Mouse (Mus musculus) midbrain, embryonic 13.5 days (tissue): ENCODE results near the gene Ndrg2. TPM values are rescaled to one million over a fixed set of nuclear protein-coding genes. Genes with fewer than 3 reads are reported as not detected.
"Not testable (repeated sequence)": the region's sequence is repeated elsewhere in the genome, so short reads cannot be mapped to it uniquely, and the experiment has no call there.

Experiments used
- ATAC-seq: fragments of 200-750 bp; cut with Nextera tagmentation; 2 replicates; pipeline ENCODE4 v1.8.0; 2017; ENCODE audit warnings: mild to moderate bottlenecking, moderate TSS enrichment, moderate library complexity
- H3K27ac ChIP-seq: fragments of 300-500 bp; sonication (generic); 2 replicates; pipeline ENCODE4 v1.5.1; 2015; ENCODE audit warnings: inconsistent platforms, mild to moderate bottlenecking, moderate library complexity
- H3K27me3 ChIP-seq: fragments of 300-500 bp; sonication (generic); 2 replicates; pipeline ENCODE4 v1.6.1; 2015; ENCODE audit warnings: mild to moderate bottlenecking, inconsistent platforms
- H3K36me3 ChIP-seq: fragments of 300-500 bp; sonication (generic); 2 replicates; pipeline ENCODE4 v1.6.1; 2015; ENCODE audit warnings: mild to moderate bottlenecking, inconsistent platforms
- H3K4me1 ChIP-seq: fragments of 300-500 bp; sonication (generic); replicated peaks from 2 replicates; pipeline ENCODE4 v1.6.1; 2015; ENCODE audit warnings: inconsistent platforms
- H3K4me2 ChIP-seq: fragments of 300-500 bp; sonication (generic); replicated peaks from 2 replicates; pipeline ENCODE4 v1.6.1; 2015; ENCODE audit warnings: moderate library complexity, mild to moderate bottlenecking, inconsistent platforms
- H3K4me3 ChIP-seq: fragments of 300-500 bp; sonication (generic); replicated peaks from 2 replicates; pipeline ENCODE4 v1.5.1; 2015; ENCODE audit warnings: mild to moderate bottlenecking, inconsistent platforms
- H3K9ac ChIP-seq: fragments of 300-500 bp; sonication (generic); replicated peaks from 2 replicates; pipeline ENCODE4 v1.6.1; 2015; ENCODE audit warnings: mild to moderate bottlenecking, inconsistent platforms
- H3K9me3 ChIP-seq: fragments of 300-500 bp; sonication (generic); 2 replicates; pipeline ENCODE4 v1.6.1; 2016; ENCODE audit warnings: mild to moderate bottlenecking, inconsistent platforms
- WGBS: fragments of 180-500 bp; shearing (Covaris S2); methylation state at CpG from one replicate; pipeline ENCODE4 v1.1.7; 2015; 5-methylcytosine and 5-hydroxymethylcytosine counted together
- polyA plus RNA-seq: library from polyadenylated mRNA; unstranded; fragments of >200 nt; fragmentation: Nextera tagmentation; extraction: Ambion mirVana; gene quantifications from 2 replicates; pipeline ENCODE4 v1.2.1, GENCODE M21; 2015

The Ndrg2 gene
- polyA plus RNA-seq, 1 experiment from 2014 or later = 66.6 TPM

GRCm38 (mm10) chr14:51892191-51892939, 21.6 kb downstream of the Ndrg2 start, which contains the start of gene Slc39a2:
Gene Slc39a2 (plus strand): TSS chr14:51892889.
- H3K27ac ChIP-seq = no peak within 1 kb of the TSS
- WGBS = 96% methylated on average over 9 of the region's 9 CpGs
- no peak within 1 kb of the TSS for H3K9ac ChIP-seq
- H3K9me3 ChIP-seq = no peaks in the 10 kb centered on the region
- no peaks in the 10 kb centered on the region for H3K4me1 ChIP-seq
- no peak within 1 kb of the TSS for H3K4me2 ChIP-seq
- no peaks in the 10 kb centered on the region for H3K27me3 ChIP-seq
- no peak for ATAC-seq
- H3K36me3 ChIP-seq = peaks cover 79% of the 10 kb centered on the region
- H3K4me3 ChIP-seq = no peak within 1 kb of the TSS

GRCm38 (mm10) chr14:51889833-51890232, 24.1 kb downstream of the Ndrg2 start:
- Histone ChIP-seq H3K4me3 (no peak overlapping the region), H3K9ac (no peak overlapping the region), H3K36me3 (peaks cover 74% of the 10 kb centered on the region), H3K4me2 (no peak overlapping the region), H3K27me3 (no peaks in the 10 kb centered on the region), H3K27ac (no peak overlapping the region), H3K4me1 (peaks cover 17% of the 10 kb centered on the region), H3K9me3 (no peaks in the 10 kb centered on the region)
- ATAC-seq = no peak
- 91% methylated on average over 6 of the region's 6 CpGs for WGBS

GRCm38 (mm10) chr14:51886051-51886450, 27.9 kb downstream of the Ndrg2 start:
- H3K27me3 ChIP-seq = no peaks in the 10 kb centered on the region
- H3K4me2 ChIP-seq = peak overlapping the region; percentile 88
- 38% methylated on average over 6 of the region's 6 CpGs for WGBS
- peak overlapping the region; percentile 88 for H3K9ac ChIP-seq
- H3K9me3 ChIP-seq = no peaks in the 10 kb centered on the region
- H3K27ac ChIP-seq = no peak overlapping the region
- peaks cover 44% of the 10 kb centered on the region for H3K36me3 ChIP-seq
- H3K4me1 ChIP-seq = peaks cover 20% of the 10 kb centered on the region
- H3K4me3 ChIP-seq = peak overlapping the region; percentile 81
- ATAC-seq = no peak

- WGBS = under 1% methylated on average over 43 of the region's 43 CpGs
- H3K4me3 ChIP-seq = peak within 1 kb of the TSS; percentile 81
- H3K9ac ChIP-seq = peak within 1 kb of the TSS; percentile 88
- H3K27me3 ChIP-seq = no peaks in the 10 kb centered on the region
- peak within 1 kb of the TSS; percentile 88 for H3K4me2 ChIP-seq
- peaks cover 32% of the 10 kb centered on the region for H3K36me3 ChIP-seq
- peak within 1 kb of the TSS; percentile 89 for H3K27ac ChIP-seq
- H3K9me3 ChIP-seq = no peaks in the 10 kb centered on the region
- ATAC-seq = peak; percentile 99
- H3K4me1 ChIP-seq = peaks cover 20% of the 10 kb centered on the region
Measured at GRCm38 (mm10) chr14:51884598-51885331, 29.2 kb downstream of the Ndrg2 start, which contains the start of gene Mettl17. Gene Mettl17 (plus strand): TSS chr14:51884842.

- H3K4me1 ChIP-seq = peaks cover 20% of the 10 kb centered on the region
- no peaks in the 10 kb centered on the region for H3K27me3 ChIP-seq
- no peaks in the 10 kb centered on the region for H3K9me3 ChIP-seq
- 1% methylated on average over 14 of the region's 14 CpGs for WGBS
- H3K4me2 ChIP-seq = peak overlapping the region; percentile 88
- H3K4me3 ChIP-seq = peak overlapping the region; percentile 81
- ATAC-seq = peak; percentile 0
- peaks cover 25% of the 10 kb centered on the region for H3K36me3 ChIP-seq
- peak overlapping the region; percentile 89 for H3K27ac ChIP-seq
- H3K9ac ChIP-seq = peak overlapping the region; percentile 60
Measured at GRCm38 (mm10) chr14:51884031-51884544, 29.9 kb downstream of the Ndrg2 start.

GRCm38 (mm10) chr14:51883527-51884030, 30.4 kb downstream of the Ndrg2 start:
- Histone ChIP-seq H3K4me1 (peaks cover 20% of the 10 kb centered on the region), H3K4me2 (peak overlapping the region; percentile 88), H3K9me3 (no peaks in the 10 kb centered on the region), H3K27ac (peak overlapping the region; percentile 89), H3K27me3 (no peaks in the 10 kb centered on the region), H3K4me3 (peak overlapping the region; percentile 81), H3K36me3 (peaks cover 20% of the 10 kb centered on the region), H3K9ac (peak overlapping the region; percentile 60)
- 1% methylated on average over 4 of the region's 4 CpGs for WGBS
- ATAC-seq = peak; percentile 35

- H3K4me2 ChIP-seq = no peak overlapping the region
- no peak overlapping the region for H3K9ac ChIP-seq
- 89% methylated on average over 3 of the region's 3 CpGs for WGBS
- H3K36me3 ChIP-seq = no peaks in the 10 kb centered on the region
- H3K4me1 ChIP-seq = no peaks in the 10 kb centered on the region
- no peak overlapping the region for H3K27ac ChIP-seq
- no peak for ATAC-seq
- no peaks in the 10 kb centered on the region for H3K9me3 ChIP-seq
- H3K27me3 ChIP-seq = no peaks in the 10 kb centered on the region
- H3K4me3 ChIP-seq = no peak overlapping the region
Measured at GRCm38 (mm10) chr14:51877517-51877916, 36.4 kb downstream of the Ndrg2 start.

- no peaks in the 10 kb centered on the region for H3K27me3 ChIP-seq
- no peak overlapping the region for H3K4me3 ChIP-seq
- no peaks in the 10 kb centered on the region for H3K4me1 ChIP-seq
- no peak for ATAC-seq
- H3K9me3 ChIP-seq = no peaks in the 10 kb centered on the region
- 76% methylated on average over 9 of the region's 9 CpGs for WGBS
- H3K9ac ChIP-seq = no peak overlapping the region
- H3K4me2 ChIP-seq = no peak overlapping the region
- no peaks in the 10 kb centered on the region for H3K36me3 ChIP-seq
- H3K27ac ChIP-seq = no peak overlapping the region
Measured at GRCm38 (mm10) chr14:51871741-51872140, 42.2 kb downstream of the Ndrg2 start.

- H3K4me3 ChIP-seq = no peak overlapping the region
- no peaks in the 10 kb centered on the region for H3K9me3 ChIP-seq
- no peak overlapping the region for H3K4me2 ChIP-seq
- H3K9ac ChIP-seq = no peak overlapping the region
- no peak overlapping the region for H3K27ac ChIP-seq
- no peaks in the 10 kb centered on the region for H3K36me3 ChIP-seq
- no peak for ATAC-seq
- 77% methylated on average over 2 of the region's 2 CpGs for WGBS
- H3K4me1 ChIP-seq = no peaks in the 10 kb centered on the region
- H3K27me3 ChIP-seq = no peaks in the 10 kb centered on the region
Measured at GRCm38 (mm10) chr14:51870756-51871155, 43.2 kb downstream of the Ndrg2 start.

GRCm38 (mm10) chr14:51863603-51864002, 50.4 kb downstream of the Ndrg2 start:
- not testable (repeated sequence) for ATAC-seq, H3K27ac ChIP-seq, H3K9me3 ChIP-seq, H3K4me3 ChIP-seq, H3K27me3 ChIP-seq, H3K4me1 ChIP-seq, H3K4me2 ChIP-seq, H3K36me3 ChIP-seq, H3K9ac ChIP-seq
- WGBS = 6% methylated on average over 1 of the region's 1 CpGs

- not testable (repeated sequence) for H3K4me2 ChIP-seq, ATAC-seq, H3K27ac ChIP-seq, H3K4me3 ChIP-seq, H3K27me3 ChIP-seq, H3K9ac ChIP-seq, H3K9me3 ChIP-seq, H3K36me3 ChIP-seq, H3K4me1 ChIP-seq
- WGBS = 88% methylated on average over 7 of the region's 7 CpGs
Measured at GRCm38 (mm10) chr14:51855280-51855679, 58.7 kb downstream of the Ndrg2 start.
